Mouse (Mus musculus) cerebellum, postnatal 4 days (tissue): ENCODE results near the gene Pdcd1lg2.

Source experiments
- DNase-seq, 2 experiments: peaks; one replicate each; pipeline ENCODE4 v3.0.0; 2022; ENCODE audit warnings: low spot score in 2 of 2, mixed read lengths in 1 of 2

Gene Pdcd1lg2

GRCm38 (mm10) chr19:29496786-29497557, 86.3 kb downstream of the Pdcd1lg2 start:
- DNase-seq = no peak

- no peak for DNase-seq
Observed at GRCm38 (mm10) chr19:29497874-29498273, 87.2 kb downstream of the Pdcd1lg2 start.

- DNase-seq = no peak
Observed at GRCm38 (mm10) chr19:29498842-29499456, 88.2 kb downstream of the Pdcd1lg2 start.

GRCm38 (mm10) chr19:29500333-29500732, 89.6 kb downstream of the Pdcd1lg2 start:
- no peak for DNase-seq

- peak in 1 of 2 experiments; percentile 11 for DNase-seq
Observed at GRCm38 (mm10) chr19:29501106-29501505, 90.4 kb downstream of the Pdcd1lg2 start.

GRCm38 (mm10) chr19:29501507-29501906, 90.8 kb downstream of the Pdcd1lg2 start:
- DNase-seq = peak; percentile 76 to 79

GRCm38 (mm10) chr19:29504131-29504530, 93.4 kb downstream of the Pdcd1lg2 start:
- DNase-seq = no peak

- no peak for DNase-seq
Observed at GRCm38 (mm10) chr19:29505617-29506016, 94.9 kb downstream of the Pdcd1lg2 start.

GRCm38 (mm10) chr19:29508208-29508607, 97.5 kb downstream of the Pdcd1lg2 start:
- DNase-seq = no peak

- DNase-seq = no peak
Observed at GRCm38 (mm10) chr19:29509857-29510256, 99.1 kb downstream of the Pdcd1lg2 start.

GRCm38 (mm10) chr19:29511826-29512225, 101.1 kb downstream of the Pdcd1lg2 start:
- DNase-seq = no peak

GRCm38 (mm10) chr19:29513111-29513766, 102.5 kb downstream of the Pdcd1lg2 start:
- DNase-seq = no peak

GRCm38 (mm10) chr19:29514130-29514529, 103.4 kb downstream of the Pdcd1lg2 start:
- no peak for DNase-seq

- no peak for DNase-seq
Observed at GRCm38 (mm10) chr19:29515386-29515785, 104.7 kb downstream of the Pdcd1lg2 start.

- DNase-seq = no peak
Observed at GRCm38 (mm10) chr19:29515991-29516390, 105.3 kb downstream of the Pdcd1lg2 start.

- no peak for DNase-seq
Observed at GRCm38 (mm10) chr19:29518409-29518808, 107.7 kb downstream of the Pdcd1lg2 start.

GRCm38 (mm10) chr19:29518922-29519321, 108.2 kb downstream of the Pdcd1lg2 start:
- DNase-seq = no peak
